Mouse (Mus musculus): ENCODE measurements around the gene C1qtnf4. TPM values are rescaled to one million over a fixed set of nuclear protein-coding genes. Genes with fewer than 3 reads are reported as not detected.
A peak's percentile ranks its signal among the peaks of the same experiment; 100 is the strongest.

C1qtnf4 gene
- polyA plus RNA-seq, 1 experiment from 2014 or later: 1.6 TPM

DNA sequence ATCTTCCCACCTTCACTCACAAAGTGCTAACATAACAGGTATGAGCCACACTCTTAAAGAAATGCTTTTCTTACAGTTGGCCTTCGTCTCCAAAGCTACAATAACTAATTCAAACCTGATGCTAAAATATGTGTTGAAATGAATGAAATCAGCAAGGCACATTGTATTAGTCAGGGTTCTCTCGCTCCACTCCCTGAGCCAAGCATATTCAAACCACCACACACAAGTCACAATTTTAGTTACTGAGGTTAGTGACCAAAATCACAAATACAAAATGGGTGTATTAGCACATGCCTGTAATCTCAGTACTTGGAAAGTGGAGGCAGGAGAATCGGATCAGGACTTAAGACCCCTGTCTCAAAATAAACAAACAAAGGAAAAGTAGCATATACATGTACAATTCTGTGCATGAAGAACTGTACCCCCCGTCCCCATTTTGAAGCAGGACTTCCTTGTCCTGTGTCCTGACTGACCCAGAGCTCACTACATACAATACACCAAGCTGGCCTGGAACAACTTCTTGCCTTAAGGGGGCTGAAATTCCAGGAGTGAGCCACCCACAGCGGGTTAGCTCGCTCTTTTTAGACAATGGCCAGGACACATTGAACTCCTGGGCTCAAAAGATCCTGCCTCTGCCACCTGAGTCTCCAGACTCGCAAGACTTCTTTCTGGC, 31.0 kb downstream of the C1qtnf4 start:
- H3K36me3 ChIP-seq (ENCODE audit: control insufficient read depth, insufficient read depth): 0 out of 2 replicates have a peak, but pooled peaks cover 4% of the 10 kb centered on the region
- peak overlapping the region; percentile 96 for H3K9ac ChIP-seq (ENCODE audit: low read depth, low read length)
- ATAC-seq (ENCODE audit: low read depth): no peak
- H3K27ac ChIP-seq (ENCODE audit: low read length): peak overlapping the region; percentile 94
- 16% methylated on average over 7 of the region's 7 CpGs for WGBS (ENCODE audit: insufficient replicate concordance)
- no peaks in the 10 kb centered on the region for H3K27me3 ChIP-seq (ENCODE audit: control insufficient read depth, insufficient read depth, low read depth, low read length)
- H3K4me1 ChIP-seq (ENCODE audit: control insufficient read depth, low read depth, low read length): peaks cover 29% of the 10 kb centered on the region
- peak overlapping the region; percentile 78 for H3K4me3 ChIP-seq (ENCODE audit: low read depth, low read length)
- H3K4me2 ChIP-seq (ENCODE audit: low read depth, low read length): peak overlapping the region; percentile 99
- H3K9me3 ChIP-seq (replicated peaks; ENCODE audit: control insufficient read depth, low read length): no peaks in the 10 kb centered on the region

DNA sequence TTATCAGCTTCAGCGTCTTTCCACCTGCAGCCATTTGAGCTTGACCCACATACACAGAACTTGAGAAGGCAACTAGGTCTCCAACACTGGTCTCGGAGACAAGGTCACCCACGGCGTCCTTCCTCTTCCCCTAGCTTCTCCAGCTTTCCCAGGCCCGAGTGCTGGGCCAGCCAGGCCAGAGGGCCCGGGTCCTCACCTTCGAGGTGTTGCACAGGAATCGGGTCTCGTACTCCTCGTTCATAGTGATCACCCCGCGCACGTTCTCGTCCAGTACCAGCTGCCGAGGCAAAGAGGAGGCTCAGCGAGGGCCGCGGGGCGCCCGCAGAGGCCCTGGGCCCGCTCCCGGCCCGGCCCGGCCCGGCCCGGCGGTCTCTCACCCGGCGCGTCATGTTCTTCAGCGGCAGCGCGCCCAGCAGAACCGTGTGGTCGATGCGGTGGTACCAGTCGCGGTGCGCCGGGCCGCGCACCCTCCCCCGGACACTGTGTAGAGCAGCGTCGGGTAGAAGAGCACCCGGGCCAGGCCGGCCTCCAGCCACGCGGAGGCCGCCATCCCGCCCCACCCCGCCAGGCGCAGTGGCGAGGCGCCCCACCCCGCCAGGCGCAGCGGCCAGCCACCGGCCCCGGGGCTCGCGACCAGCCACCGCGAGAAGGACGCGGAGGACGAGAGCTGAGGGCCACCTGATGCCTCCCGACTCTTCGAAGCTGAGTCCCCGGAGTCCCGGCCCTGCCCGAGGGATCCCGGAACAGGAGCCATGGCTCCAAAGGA, 31.8 kb downstream of the C1qtnf4 start:
- peak overlapping the region; percentile 94 for H3K27ac ChIP-seq (ENCODE audit: low read length)
- H3K4me3 ChIP-seq (ENCODE audit: low read depth, low read length): peak overlapping the region; percentile 78
- H3K9me3 ChIP-seq (replicated peaks; ENCODE audit: control insufficient read depth, low read length): no peaks in the 10 kb centered on the region
- peaks cover 29% of the 10 kb centered on the region for H3K4me1 ChIP-seq (ENCODE audit: control insufficient read depth, low read depth, low read length)
- WGBS (ENCODE audit: insufficient replicate concordance): under 1% methylated on average over 72 of the region's 73 CpGs
- peak overlapping the region; percentile 99 for H3K4me2 ChIP-seq (ENCODE audit: low read depth, low read length)
- no peaks in the 10 kb centered on the region for H3K27me3 ChIP-seq (ENCODE audit: control insufficient read depth, insufficient read depth, low read depth, low read length)
- peak; percentile 91 for ATAC-seq (ENCODE audit: low read depth)
- 0 out of 2 replicates have a peak, but pooled peaks cover 2% of the 10 kb centered on the region for H3K36me3 ChIP-seq (ENCODE audit: control insufficient read depth, insufficient read depth)
- peak overlapping the region; percentile 96 for H3K9ac ChIP-seq (ENCODE audit: low read depth, low read length)

DNA sequence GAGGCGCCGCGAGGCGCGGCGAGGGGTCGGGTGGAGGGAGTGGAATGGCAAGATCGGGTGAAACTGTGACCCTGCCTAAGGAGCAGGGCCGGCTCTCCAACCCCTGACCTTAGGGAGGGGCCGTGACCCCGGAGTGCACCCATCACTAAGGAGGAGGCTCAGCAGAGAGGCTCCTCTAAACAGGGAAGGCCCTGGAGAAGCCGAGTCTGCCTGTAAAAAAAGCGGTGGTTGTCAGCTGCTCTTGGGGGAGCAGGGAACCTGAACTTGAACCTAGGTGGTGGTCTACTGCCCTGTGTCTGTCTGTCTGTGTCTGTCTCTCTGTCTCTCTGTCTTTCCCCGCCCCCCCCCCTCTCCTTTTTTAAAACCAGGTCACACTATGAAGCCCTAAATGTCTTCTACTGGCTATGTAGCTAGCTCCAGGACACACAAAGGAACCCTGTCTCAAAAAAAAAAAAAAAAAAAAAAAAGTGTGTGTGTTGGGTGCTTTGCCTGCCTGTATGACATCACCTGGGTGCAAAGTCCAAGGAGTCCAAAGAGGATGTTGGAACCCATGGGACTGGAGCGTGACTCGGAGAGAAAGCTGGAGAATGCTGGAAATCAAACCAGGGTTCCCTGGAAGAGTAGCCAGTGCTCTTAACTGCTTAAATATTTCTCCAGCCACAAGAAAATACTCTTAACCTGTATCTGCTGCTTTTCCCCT, 32.5 kb downstream of the C1qtnf4 start:
- Histone ChIP-seq H3K27me3 (ENCODE audit: control insufficient read depth, insufficient read depth, low read depth, low read length) (no peaks in the 10 kb centered on the region), H3K4me1 (ENCODE audit: control insufficient read depth, low read depth, low read length) (peaks cover 29% of the 10 kb centered on the region), H3K9ac (ENCODE audit: low read depth, low read length) (peak overlapping the region; percentile 96), H3K27ac (ENCODE audit: low read length) (peak overlapping the region; percentile 94), H3K36me3 (ENCODE audit: control insufficient read depth, insufficient read depth) (0 out of 2 replicates have a peak, but pooled peaks cover 2% of the 10 kb centered on the region), H3K4me2 (ENCODE audit: low read depth, low read length) (peak overlapping the region; percentile 99), H3K4me3 (ENCODE audit: low read depth, low read length) (peak overlapping the region; percentile 78), H3K9me3 (replicated peaks; ENCODE audit: control insufficient read depth, low read length) (no peaks in the 10 kb centered on the region)
- ATAC-seq (ENCODE audit: low read depth): peak; percentile 65
- WGBS (ENCODE audit: insufficient replicate concordance): 12% methylated on average over 16 of the region's 16 CpGs

DNA sequence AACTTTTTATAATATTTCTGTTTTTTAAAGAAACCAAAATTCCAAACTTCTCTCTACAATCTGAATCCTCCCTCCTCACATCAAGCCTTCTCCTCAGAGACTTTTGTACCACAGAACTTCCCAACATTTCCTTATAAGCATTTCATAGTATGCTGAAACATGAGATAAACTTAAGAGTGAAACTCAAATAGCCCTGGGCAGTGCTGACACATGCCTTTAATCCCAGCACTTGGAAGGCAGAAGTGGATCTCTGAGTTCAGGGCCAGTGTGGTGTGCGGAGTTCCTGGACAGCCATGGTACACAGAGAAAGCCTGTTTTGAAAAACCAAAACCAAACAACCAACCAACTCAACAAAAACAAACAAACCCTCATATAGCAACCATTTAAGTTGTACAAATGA, 35.5 kb downstream of the C1qtnf4 start:
- Histone ChIP-seq H3K27me3 (ENCODE audit: control insufficient read depth, insufficient read depth, low read depth, low read length) (no peaks in the 10 kb centered on the region), H3K4me1 (ENCODE audit: control insufficient read depth, low read depth, low read length) (peaks cover 22% of the 10 kb centered on the region), H3K27ac (ENCODE audit: low read length) (no peak overlapping the region), H3K36me3 (ENCODE audit: control insufficient read depth, insufficient read depth) (no peaks in the 10 kb centered on the region), H3K4me2 (ENCODE audit: low read depth, low read length) (no peak overlapping the region), H3K9ac (ENCODE audit: low read depth, low read length) (no peak overlapping the region), H3K9me3 (replicated peaks; ENCODE audit: control insufficient read depth, low read length) (no peaks in the 10 kb centered on the region), H3K4me3 (ENCODE audit: low read depth, low read length) (no peak overlapping the region)
- no peak for ATAC-seq (ENCODE audit: low read depth)
- WGBS (ENCODE audit: insufficient replicate concordance): 81% methylated on average over 1 of the region's 1 CpGs

DNA sequence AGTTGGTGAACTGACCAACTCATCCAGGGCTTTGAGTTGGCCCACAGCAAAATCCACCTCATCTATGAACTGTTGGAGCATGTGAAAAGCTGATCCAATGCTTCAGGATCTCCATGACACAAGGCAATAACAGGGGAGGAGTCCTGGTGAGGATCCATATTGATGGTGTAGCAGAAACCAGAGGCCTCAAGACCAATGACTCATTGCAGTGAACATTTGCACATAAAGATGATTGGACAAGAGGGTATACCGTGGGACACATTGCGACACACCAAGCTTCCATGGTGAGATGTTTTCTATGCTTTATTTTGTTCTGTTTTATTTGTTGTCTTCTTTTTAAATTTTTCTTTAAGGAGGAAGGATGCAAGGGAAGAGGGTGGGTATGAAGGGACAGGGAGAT, 37.0 kb downstream of the C1qtnf4 start:
- H3K27ac ChIP-seq (ENCODE audit: low read length): no peak overlapping the region
- H3K27me3 ChIP-seq (ENCODE audit: control insufficient read depth, insufficient read depth, low read depth, low read length): no peaks in the 10 kb centered on the region
- ATAC-seq (ENCODE audit: low read depth): no peak
- H3K9me3 ChIP-seq (replicated peaks; ENCODE audit: control insufficient read depth, low read length): no peaks in the 10 kb centered on the region
- H3K36me3 ChIP-seq (ENCODE audit: control insufficient read depth, insufficient read depth): no peaks in the 10 kb centered on the region
- peaks cover 10% of the 10 kb centered on the region for H3K4me1 ChIP-seq (ENCODE audit: control insufficient read depth, low read depth, low read length)
- H3K9ac ChIP-seq (ENCODE audit: low read depth, low read length): no peak overlapping the region
- H3K4me2 ChIP-seq (ENCODE audit: low read depth, low read length): no peak overlapping the region
- H3K4me3 ChIP-seq (ENCODE audit: low read depth, low read length): no peak overlapping the region
- 76% methylated on average over 2 of the region's 2 CpGs for WGBS (ENCODE audit: insufficient replicate concordance)

DNA sequence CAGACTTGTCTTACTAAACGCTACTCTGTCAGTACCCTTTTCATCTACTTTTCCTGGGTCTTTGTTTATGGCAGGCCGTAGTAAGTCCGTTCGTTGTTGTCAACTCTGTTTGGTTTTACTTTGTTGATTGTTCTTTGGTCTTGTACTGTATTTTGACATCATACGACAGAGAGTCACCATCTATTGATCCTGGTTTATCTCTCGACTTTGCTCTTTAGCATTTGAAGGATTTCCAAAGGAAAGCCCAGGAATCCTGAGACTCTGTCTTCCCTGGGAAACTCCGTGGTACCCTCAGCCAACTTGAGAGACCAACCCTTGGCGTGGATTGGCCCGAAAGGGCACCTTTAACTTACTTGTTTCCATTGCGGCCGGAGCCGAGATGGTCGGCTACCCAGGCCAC, 42.9 kb downstream of the C1qtnf4 start:
- H3K9ac ChIP-seq (ENCODE audit: low read depth, low read length): no peak overlapping the region
- H3K27me3 ChIP-seq (ENCODE audit: control insufficient read depth, insufficient read depth, low read depth, low read length): no peaks in the 10 kb centered on the region
- no peaks in the 10 kb centered on the region for H3K4me1 ChIP-seq (ENCODE audit: control insufficient read depth, low read depth, low read length)
- no peaks in the 10 kb centered on the region for H3K9me3 ChIP-seq (replicated peaks; ENCODE audit: control insufficient read depth, low read length)
- no peaks in the 10 kb centered on the region for H3K36me3 ChIP-seq (ENCODE audit: control insufficient read depth, insufficient read depth)
- H3K27ac ChIP-seq (ENCODE audit: low read length): no peak overlapping the region
- H3K4me2 ChIP-seq (ENCODE audit: low read depth, low read length): no peak overlapping the region
- H3K4me3 ChIP-seq (ENCODE audit: low read depth, low read length): no peak overlapping the region
- 73% methylated on average over 13 of the region's 13 CpGs for WGBS (ENCODE audit: insufficient replicate concordance)
- ATAC-seq (ENCODE audit: low read depth): no peak

DNA sequence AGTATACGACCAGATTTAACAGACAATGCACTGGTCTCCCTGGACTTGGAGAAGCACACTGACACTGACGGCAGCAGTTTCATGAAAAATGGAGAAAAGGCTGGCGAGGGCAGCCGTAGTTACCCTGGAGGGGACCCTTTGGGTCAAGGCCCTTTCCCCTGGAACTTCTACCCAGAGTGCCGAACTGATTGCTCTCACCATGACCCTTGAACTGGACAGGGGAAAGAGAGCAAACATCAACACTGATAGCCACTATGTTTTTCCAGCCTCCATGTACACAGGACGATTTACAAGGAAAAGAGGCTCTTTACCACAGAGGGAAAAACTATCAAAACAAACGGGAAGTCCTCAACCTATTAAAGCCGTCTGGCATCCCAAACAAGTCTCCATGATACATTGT, 46.2 kb downstream of the C1qtnf4 start:
- ATAC-seq (ENCODE audit: low read depth): peak; percentile 89
- 57% methylated on average over 8 of the region's 8 CpGs for WGBS (ENCODE audit: insufficient replicate concordance)
- no peaks in the 10 kb centered on the region for H3K9me3 ChIP-seq (replicated peaks; ENCODE audit: control insufficient read depth, low read length)
- no peaks in the 10 kb centered on the region for H3K36me3 ChIP-seq (ENCODE audit: control insufficient read depth, insufficient read depth)
- H3K4me2 ChIP-seq (ENCODE audit: low read depth, low read length): peak overlapping the region; percentile 22; the same call in 1 of the 2 replicates
- H3K4me3 ChIP-seq (ENCODE audit: low read depth, low read length): no peak overlapping the region
- no peaks in the 10 kb centered on the region for H3K4me1 ChIP-seq (ENCODE audit: control insufficient read depth, low read depth, low read length)
- H3K27ac ChIP-seq (ENCODE audit: low read length): peak overlapping the region; percentile 78
- H3K9ac ChIP-seq (ENCODE audit: low read depth, low read length): no peak overlapping the region
- H3K27me3 ChIP-seq (ENCODE audit: control insufficient read depth, insufficient read depth, low read depth, low read length): no peaks in the 10 kb centered on the region

DNA sequence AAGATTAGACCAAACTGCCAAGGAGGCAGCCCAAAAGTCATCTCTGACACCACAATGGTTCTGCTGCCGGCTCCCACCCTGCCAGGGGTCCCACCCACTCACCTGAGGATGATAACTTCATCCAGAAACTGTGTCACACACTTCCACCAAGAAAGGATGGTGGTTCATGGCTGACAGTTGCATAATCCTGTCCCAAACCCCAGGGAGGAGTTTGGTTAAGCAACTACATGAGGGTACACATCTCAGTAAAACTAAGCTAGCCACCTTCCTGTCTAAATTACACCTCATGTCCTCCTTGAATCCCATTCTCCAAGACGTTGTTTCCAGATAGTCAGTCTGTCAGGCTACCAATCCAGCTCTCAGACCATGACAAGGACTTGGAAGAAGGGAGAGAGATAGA, 46.6 kb downstream of the C1qtnf4 start:
- peak; percentile 78 for ATAC-seq (ENCODE audit: low read depth)
- Histone ChIP-seq H3K9me3 (replicated peaks; ENCODE audit: control insufficient read depth, low read length) (no peaks in the 10 kb centered on the region), H3K27me3 (ENCODE audit: control insufficient read depth, insufficient read depth, low read depth, low read length) (no peaks in the 10 kb centered on the region), H3K9ac (ENCODE audit: low read depth, low read length) (no peak overlapping the region), H3K4me1 (ENCODE audit: control insufficient read depth, low read depth, low read length) (no peaks in the 10 kb centered on the region), H3K36me3 (ENCODE audit: control insufficient read depth, insufficient read depth) (no peaks in the 10 kb centered on the region), H3K4me2 (ENCODE audit: low read depth, low read length) (peak overlapping the region; percentile 22; the same call in 1 of the 2 replicates), H3K4me3 (ENCODE audit: low read depth, low read length) (no peak overlapping the region), H3K27ac (ENCODE audit: low read length) (peak overlapping the region; percentile 71)
- WGBS (ENCODE audit: insufficient replicate concordance): 48% methylated on average over 2 of the region's 2 CpGs

All from liver, embryonic 16.5 days (tissue).